Mouse (Mus musculus): ENCODE results near the gene Spsb1. TPM values are rescaled to one million over a fixed set of nuclear protein-coding genes. Genes with fewer than 3 reads are reported as not detected.

Gene Spsb1
- polyA plus RNA-seq, 1 experiment from 2014 or later = 11.7 TPM

GRCm38 (mm10) chr4:149964770-149965169 lies 9.9 kb upstream of the Spsb1 start:
- no peak overlapping the region for H3K27ac ChIP-seq
- H3K27me3 ChIP-seq = no peaks in the 10 kb centered on the region
- no peak for ATAC-seq (replicated peaks; ENCODE audit: low FRiP score)
- H3K9ac ChIP-seq = no peak overlapping the region
- H3K9me3 ChIP-seq (replicated peaks) = no peaks in the 10 kb centered on the region
- no peak overlapping the region for H3K4me2 ChIP-seq
- no peak overlapping the region for H3K4me3 ChIP-seq (replicated peaks)
- no peaks in the 10 kb centered on the region for H3K36me3 ChIP-seq
- peaks cover 36% of the 10 kb centered on the region for H3K4me1 ChIP-seq
- WGBS = 33% methylated on average over 3 of the region's 3 CpGs

GRCm38 (mm10) chr4:149964285-149964684 lies 9.4 kb upstream of the Spsb1 start:
- Histone ChIP-seq H3K9ac (no peak overlapping the region), H3K9me3 (replicated peaks) (no peaks in the 10 kb centered on the region), H3K27me3 (no peaks in the 10 kb centered on the region), H3K4me2 (no peak overlapping the region), H3K4me1 (peaks cover 32% of the 10 kb centered on the region), H3K27ac (no peak overlapping the region), H3K36me3 (no peaks in the 10 kb centered on the region), H3K4me3 (replicated peaks) (no peak overlapping the region)
- 77% methylated on average over 8 of the region's 8 CpGs for WGBS
- no peak for ATAC-seq (replicated peaks; ENCODE audit: low FRiP score)

GRCm38 (mm10) chr4:149960391-149960790 lies 5.5 kb upstream of the Spsb1 start:
- ATAC-seq (replicated peaks; ENCODE audit: low FRiP score) = no peak
- Histone ChIP-seq H3K4me2 (no peak overlapping the region), H3K27ac (no peak overlapping the region), H3K9ac (no peak overlapping the region), H3K36me3 (no peaks in the 10 kb centered on the region), H3K27me3 (peaks cover 22% of the 10 kb centered on the region), H3K4me3 (replicated peaks) (no peak overlapping the region), H3K4me1 (peaks cover 25% of the 10 kb centered on the region), H3K9me3 (replicated peaks) (no peaks in the 10 kb centered on the region)
- 88% methylated on average over 7 of the region's 7 CpGs for WGBS

- no peaks in the 10 kb centered on the region for H3K9me3 ChIP-seq (replicated peaks)
- H3K4me2 ChIP-seq = no peak overlapping the region
- no peak overlapping the region for H3K4me3 ChIP-seq (replicated peaks)
- H3K36me3 ChIP-seq = no peaks in the 10 kb centered on the region
- no peak for ATAC-seq (replicated peaks; ENCODE audit: low FRiP score)
- peaks cover 23% of the 10 kb centered on the region for H3K4me1 ChIP-seq
- WGBS = 51% methylated on average over 10 of the region's 10 CpGs
- peaks cover 22% of the 10 kb centered on the region for H3K27me3 ChIP-seq
- H3K9ac ChIP-seq = no peak overlapping the region
- H3K27ac ChIP-seq = no peak overlapping the region
These were observed 5.0 kb upstream of the Spsb1 start for GRCm38 (mm10) chr4:149959816-149960215.

GRCm38 (mm10) chr4:149958566-149958965 lies 3.7 kb upstream of the Spsb1 start:
- no peak overlapping the region for H3K4me2 ChIP-seq
- WGBS = 5% methylated on average over 5 of the region's 5 CpGs
- peaks cover 22% of the 10 kb centered on the region for H3K27me3 ChIP-seq
- H3K4me1 ChIP-seq = peaks cover 21% of the 10 kb centered on the region
- H3K4me3 ChIP-seq (replicated peaks) = no peak overlapping the region
- ATAC-seq (replicated peaks; ENCODE audit: low FRiP score) = no peak
- no peak overlapping the region for H3K9ac ChIP-seq
- H3K9me3 ChIP-seq (replicated peaks) = no peaks in the 10 kb centered on the region
- no peak overlapping the region for H3K27ac ChIP-seq
- H3K36me3 ChIP-seq = no peaks in the 10 kb centered on the region

- peaks cover 42% of the 10 kb centered on the region for H3K27me3 ChIP-seq
- H3K9ac ChIP-seq = no peak overlapping the region
- no peak overlapping the region for H3K27ac ChIP-seq
- H3K9me3 ChIP-seq (replicated peaks) = no peaks in the 10 kb centered on the region
- 36% methylated on average over 13 of the region's 13 CpGs for WGBS
- peaks cover 37% of the 10 kb centered on the region for H3K4me1 ChIP-seq
- ATAC-seq (replicated peaks; ENCODE audit: low FRiP score) = no peak
- peak overlapping the region; percentile 98 for H3K4me2 ChIP-seq
- H3K36me3 ChIP-seq = no peaks in the 10 kb centered on the region
- 0 out of 2 replicates have a peak overlapping the region, but pooled peaks have one; percentile 0 for H3K4me3 ChIP-seq (replicated peaks)
These were observed 1.2 kb upstream of the Spsb1 start for GRCm38 (mm10) chr4:149956048-149956447.

GRCm38 (mm10) chr4:149955631-149956030 lies 788 bp upstream of the Spsb1 start:
- Histone ChIP-seq H3K9me3 (replicated peaks) (no peaks in the 10 kb centered on the region), H3K4me1 (peaks cover 39% of the 10 kb centered on the region), H3K4me3 (replicated peaks) (peak overlapping the region; percentile 62), H3K9ac (peak overlapping the region; percentile 37; the same call in 1 of the 2 replicates), H3K36me3 (no peaks in the 10 kb centered on the region), H3K27me3 (peaks cover 43% of the 10 kb centered on the region), H3K27ac (no peak overlapping the region), H3K4me2 (peak overlapping the region; percentile 98)
- ATAC-seq (replicated peaks; ENCODE audit: low FRiP score) = no peak
- 11% methylated on average over 15 of the region's 15 CpGs for WGBS

GRCm38 (mm10) chr4:149953621-149954481 lies 992 bp downstream of the Spsb1 start:
- Histone ChIP-seq H3K9me3 (replicated peaks) (no peaks in the 10 kb centered on the region), H3K4me2 (peak overlapping the region; percentile 98), H3K9ac (peak overlapping the region; percentile 59), H3K4me1 (peaks cover 56% of the 10 kb centered on the region), H3K36me3 (no peaks in the 10 kb centered on the region), H3K4me3 (replicated peaks) (peak overlapping the region; percentile 62), H3K27ac (peak overlapping the region; percentile 81; the same call in 1 of the 2 replicates), H3K27me3 (peaks cover 43% of the 10 kb centered on the region)
- ATAC-seq (replicated peaks; ENCODE audit: low FRiP score) = no peak
- 5% methylated on average over 32 of the region's 32 CpGs for WGBS

- H3K9ac ChIP-seq = no peak overlapping the region
- ATAC-seq (replicated peaks; ENCODE audit: low FRiP score) = no peak
- peaks cover 38% of the 10 kb centered on the region for H3K27me3 ChIP-seq
- H3K9me3 ChIP-seq (replicated peaks) = no peaks in the 10 kb centered on the region
- H3K27ac ChIP-seq = no peak overlapping the region
- no peak overlapping the region for H3K4me3 ChIP-seq (replicated peaks)
- peaks cover 60% of the 10 kb centered on the region for H3K4me1 ChIP-seq
- 95% methylated on average over 9 of the region's 9 CpGs for WGBS
- H3K36me3 ChIP-seq = no peaks in the 10 kb centered on the region
- H3K4me2 ChIP-seq = no peak overlapping the region
These were observed 2.6 kb downstream of the Spsb1 start for GRCm38 (mm10) chr4:149952201-149952600.

GRCm38 (mm10) chr4:149951201-149951600 lies 3.6 kb downstream of the Spsb1 start:
- Histone ChIP-seq H3K9me3 (replicated peaks) (no peaks in the 10 kb centered on the region), H3K27ac (no peak overlapping the region), H3K4me3 (replicated peaks) (no peak overlapping the region), H3K4me1 (peaks cover 67% of the 10 kb centered on the region), H3K4me2 (no peak overlapping the region), H3K36me3 (no peaks in the 10 kb centered on the region), H3K9ac (no peak overlapping the region), H3K27me3 (peaks cover 29% of the 10 kb centered on the region)
- 85% methylated on average over 13 of the region's 13 CpGs for WGBS
- ATAC-seq (replicated peaks; ENCODE audit: low FRiP score) = no peak

- Histone ChIP-seq H3K27ac (peak overlapping the region; percentile 57), H3K9me3 (replicated peaks) (no peaks in the 10 kb centered on the region), H3K4me3 (replicated peaks) (no peak overlapping the region), H3K4me2 (peak overlapping the region; percentile 13; the same call in 1 of the 2 replicates), H3K27me3 (peaks cover 27% of the 10 kb centered on the region), H3K36me3 (no peaks in the 10 kb centered on the region), H3K9ac (no peak overlapping the region), H3K4me1 (peaks cover 72% of the 10 kb centered on the region)
- ATAC-seq (replicated peaks; ENCODE audit: low FRiP score) = peak; percentile 49
- 33% methylated on average over 13 of the region's 13 CpGs for WGBS
These were observed 5.2 kb downstream of the Spsb1 start for GRCm38 (mm10) chr4:149949691-149950090.

GRCm38 (mm10) chr4:149948119-149948518 lies 6.7 kb downstream of the Spsb1 start:
- ATAC-seq (replicated peaks; ENCODE audit: low FRiP score) = no peak

More at GRCm38 (mm10) chr4:149948119-149948518, 6.7 kb downstream of the Spsb1 start:
- peaks cover 26% of the 10 kb centered on the region for H3K27me3 ChIP-seq
- H3K4me1 ChIP-seq = peaks cover 77% of the 10 kb centered on the region
- H3K27ac ChIP-seq = no peak overlapping the region
- no peak overlapping the region for H3K4me3 ChIP-seq (replicated peaks)
- H3K9me3 ChIP-seq (replicated peaks) = no peaks in the 10 kb centered on the region
- no peaks in the 10 kb centered on the region for H3K36me3 ChIP-seq
- no peak overlapping the region for H3K4me2 ChIP-seq
- WGBS = 88% methylated on average over 5 of the region's 5 CpGs
- H3K9ac ChIP-seq = no peak overlapping the region

Measured in kidney, embryonic 15.5 days (tissue).